Mouse (Mus musculus) liver (tissue): Measurements from ENCODE around the gene Rbms2.
"Not testable (repeated sequence)": the region's sequence is repeated elsewhere in the genome, so short reads cannot be mapped to it uniquely, and the experiment has no call there.

Experiments used
- DNase-seq: peaks from one replicate; pipeline ENCODE4 v3.0.0-alpha.2; 2020; ENCODE audit warnings: mixed read lengths

Rbms2 gene

GRCm38 (mm10) chr10:128179989-128180388 is at the start of gene Rbms2:
TSS of gene Rbms2 (minus strand) at chr10:128180297.
- peak; percentile 26 for DNase-seq

DNA sequence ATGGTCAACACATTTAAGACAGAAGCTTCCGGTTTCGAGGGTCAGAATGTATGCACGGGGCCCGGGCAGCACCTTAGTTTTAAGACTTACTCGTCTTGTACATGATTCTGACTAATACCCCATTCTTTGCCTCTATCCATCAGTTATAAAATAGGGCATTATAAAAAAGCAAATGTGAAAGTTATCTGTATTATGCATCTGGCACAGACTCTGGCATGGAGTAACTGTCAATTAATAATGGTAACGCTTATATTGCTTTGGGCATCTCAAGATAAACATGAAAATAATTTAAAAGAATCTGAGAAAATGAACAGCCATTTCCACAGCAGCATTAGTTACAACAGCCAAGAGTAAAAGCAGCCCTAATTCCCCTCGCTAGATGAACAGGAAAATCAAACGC is 47.9 kb upstream of the Rbms2 start:
- no peak for DNase-seq

GRCm38 (mm10) chr10:128227592-128227991 is 47.5 kb upstream of the Rbms2 start:
- DNase-seq = no peak

- no peak for DNase-seq
Observed at GRCm38 (mm10) chr10:128225538-128225937, 45.4 kb upstream of the Rbms2 start, which contains the start of gene Mip. TSS of gene Mip (plus strand) at chr10:128225838.

DNA sequence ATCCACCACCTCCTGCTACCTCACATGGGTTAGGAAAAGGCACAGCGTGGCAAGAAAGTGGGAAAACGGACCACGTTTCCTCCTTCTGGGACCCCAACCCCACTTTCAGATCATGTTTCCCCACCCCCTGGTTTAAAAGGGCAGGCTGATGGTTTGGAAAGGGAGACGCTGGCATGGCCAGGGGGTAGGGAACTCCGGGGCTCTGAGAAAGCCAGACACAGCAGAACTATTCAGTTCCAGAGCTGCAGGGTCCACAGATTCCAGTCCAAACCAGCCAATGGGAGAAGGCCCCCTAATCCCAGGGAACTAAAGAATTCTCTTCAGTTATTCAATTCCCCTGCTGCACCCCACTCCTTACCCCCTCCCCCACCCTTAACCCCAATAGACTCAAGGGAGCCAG is 45.0 kb upstream of the Rbms2 start:
- DNase-seq = no peak

- no peak for DNase-seq
Observed at GRCm38 (mm10) chr10:128221533-128222286, 41.6 kb upstream of the Rbms2 start.

DNA sequence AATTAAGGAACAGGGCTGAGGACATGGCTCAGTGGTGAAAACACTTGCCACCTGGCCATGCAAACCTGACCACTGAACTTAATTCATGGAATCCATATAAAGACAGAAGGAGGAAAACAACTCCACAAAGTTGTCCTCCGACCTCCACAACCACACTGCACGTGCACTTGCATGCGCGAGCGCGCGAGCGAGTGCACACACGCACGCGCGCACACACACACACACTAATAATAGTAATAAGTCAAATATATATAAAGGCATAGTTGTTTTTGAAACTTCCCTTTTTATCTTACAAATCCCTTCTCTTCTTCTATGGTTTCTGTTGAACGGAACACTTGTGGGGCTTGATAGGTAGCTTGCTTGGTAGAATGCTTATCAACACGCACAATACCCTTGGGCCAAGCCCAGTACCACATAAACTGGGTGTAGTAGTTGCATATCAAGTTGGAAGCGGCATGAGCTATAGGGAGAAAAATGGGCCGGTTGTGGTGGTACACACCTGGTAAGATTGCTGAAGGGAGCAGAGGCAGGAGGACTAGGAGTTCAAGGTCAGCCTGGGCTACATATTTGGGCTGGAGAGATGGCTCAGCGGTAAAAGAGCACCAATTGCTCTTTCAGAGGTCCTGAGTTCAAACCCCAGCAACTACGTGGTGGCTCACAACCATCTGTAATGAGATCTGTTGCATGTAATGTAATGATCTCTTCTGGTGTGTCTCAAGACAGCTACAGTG is 38.5 kb upstream of the Rbms2 start:
- DNase-seq = peak; percentile 54

DNA sequence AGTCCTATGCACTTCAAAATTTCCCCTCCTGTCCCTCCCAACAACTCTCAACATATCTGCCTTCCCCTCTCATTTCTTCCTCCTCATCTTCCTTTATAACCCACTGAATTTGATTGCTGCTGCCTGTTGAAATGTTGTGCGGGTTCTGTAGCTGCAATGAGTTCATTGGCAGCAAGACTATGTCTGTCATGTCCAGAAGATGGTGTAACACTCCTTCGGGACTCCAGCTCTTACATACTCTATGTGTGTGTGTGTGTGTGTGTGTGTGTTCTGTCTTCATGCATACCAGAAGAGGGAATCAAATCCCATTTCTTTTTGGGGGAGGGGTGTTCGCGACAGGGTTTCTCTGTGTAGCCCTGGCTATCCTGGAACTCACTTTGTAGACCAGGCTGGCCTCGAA is 34.9 kb upstream of the Rbms2 start:
- DNase-seq = no peak

DNA sequence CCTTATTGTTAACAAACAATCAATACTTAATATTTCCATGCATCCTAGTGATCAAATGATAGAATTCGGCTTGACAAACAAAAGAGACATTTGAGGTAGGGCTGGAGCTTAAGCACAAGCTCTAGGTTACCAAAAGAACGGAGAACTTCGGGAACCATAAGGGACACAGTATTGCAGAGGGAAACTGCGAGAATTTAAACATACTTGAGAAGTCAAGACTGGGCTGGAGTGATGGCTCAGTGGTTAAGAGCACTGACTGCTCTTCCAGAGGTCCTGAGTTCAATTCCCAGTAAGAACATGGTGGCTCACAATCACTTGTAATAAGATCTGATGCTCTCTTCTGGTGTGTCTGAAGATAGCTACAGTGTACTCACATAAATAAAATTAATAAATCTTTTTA is 34.0 kb upstream of the Rbms2 start:
- DNase-seq = not testable (repeated sequence)

DNA sequence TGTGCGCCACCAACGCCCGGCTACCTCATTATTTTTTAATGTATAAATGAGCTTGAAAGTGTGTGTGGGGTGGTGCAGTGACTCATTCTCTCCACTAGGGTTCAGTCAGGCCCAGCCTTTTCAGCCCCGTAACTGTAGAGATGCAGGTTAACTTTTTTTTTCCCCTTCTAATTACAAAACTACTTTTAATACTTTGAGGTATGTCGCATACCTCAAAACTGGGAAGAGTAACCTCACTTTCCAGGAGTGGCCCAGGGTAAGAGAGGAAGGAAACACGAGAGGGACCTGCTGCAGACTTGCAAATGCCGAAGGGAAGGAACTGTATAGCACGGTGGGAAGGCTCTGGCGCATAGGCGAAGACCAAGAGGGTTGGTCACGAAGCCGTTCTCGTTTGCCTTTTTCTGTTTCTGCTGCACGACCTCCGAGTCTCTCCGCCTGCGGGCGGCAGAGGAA is 32.8 kb upstream of the Rbms2 start:
- DNase-seq = peak; percentile 70

- DNase-seq = no peak
Observed at GRCm38 (mm10) chr10:128212148-128212547, 32.1 kb upstream of the Rbms2 start.

GRCm38 (mm10) chr10:128211390-128212108 is 31.5 kb upstream of the Rbms2 start, which contains the start of gene Spryd4:
TSS of gene Spryd4 (minus strand) at chr10:128211807.
- DNase-seq = peak; percentile 92

DNA sequence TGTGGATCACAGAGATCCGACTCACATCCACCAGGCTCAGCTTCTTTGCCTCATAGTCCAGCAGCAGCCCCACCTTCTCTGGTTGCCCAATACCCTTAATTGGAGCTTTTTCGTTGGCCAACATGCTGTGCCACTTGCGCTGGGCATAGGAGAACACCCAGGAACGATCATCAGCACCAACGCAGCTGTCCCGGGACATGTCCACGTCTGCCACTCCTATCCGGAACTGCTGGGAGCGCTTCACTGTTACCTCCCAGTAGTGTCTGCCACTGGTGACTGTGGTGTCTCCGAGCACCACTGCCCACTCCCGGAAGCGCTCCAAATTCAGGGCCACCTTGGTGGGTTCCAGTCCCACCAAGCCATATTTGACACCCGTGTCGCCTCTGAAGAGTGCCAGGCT is 30.9 kb upstream of the Rbms2 start:
- peak; percentile 18 for DNase-seq

DNA sequence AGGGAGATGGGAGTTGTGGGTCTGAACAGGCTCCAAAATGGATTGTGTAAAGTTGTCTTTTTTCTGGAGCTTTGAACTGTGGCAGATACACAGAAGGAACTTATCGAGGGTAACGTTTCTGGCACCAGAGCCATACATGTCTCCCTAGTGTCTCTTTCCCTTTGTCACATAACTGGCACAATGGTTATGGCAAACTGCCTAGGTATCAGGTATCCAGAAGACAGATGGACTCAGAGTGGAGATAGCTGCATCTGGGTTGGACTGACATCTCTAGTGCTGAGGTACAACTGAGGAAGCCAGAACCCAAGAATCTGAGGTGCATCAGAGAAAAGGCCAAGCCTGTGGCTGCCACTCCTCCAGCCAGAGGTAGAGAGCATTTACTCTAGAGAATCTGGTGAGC is 30.0 kb upstream of the Rbms2 start:
- no peak for DNase-seq

- no peak for DNase-seq
Observed at GRCm38 (mm10) chr10:128209311-128210009, 29.4 kb upstream of the Rbms2 start.

- no peak for DNase-seq
Observed at GRCm38 (mm10) chr10:128208326-128208725, 28.2 kb upstream of the Rbms2 start.

- no peak for DNase-seq
Observed at GRCm38 (mm10) chr10:128204941-128205340, 24.8 kb upstream of the Rbms2 start.

GRCm38 (mm10) chr10:128201856-128202255 is 21.8 kb upstream of the Rbms2 start:
- no peak for DNase-seq

DNA sequence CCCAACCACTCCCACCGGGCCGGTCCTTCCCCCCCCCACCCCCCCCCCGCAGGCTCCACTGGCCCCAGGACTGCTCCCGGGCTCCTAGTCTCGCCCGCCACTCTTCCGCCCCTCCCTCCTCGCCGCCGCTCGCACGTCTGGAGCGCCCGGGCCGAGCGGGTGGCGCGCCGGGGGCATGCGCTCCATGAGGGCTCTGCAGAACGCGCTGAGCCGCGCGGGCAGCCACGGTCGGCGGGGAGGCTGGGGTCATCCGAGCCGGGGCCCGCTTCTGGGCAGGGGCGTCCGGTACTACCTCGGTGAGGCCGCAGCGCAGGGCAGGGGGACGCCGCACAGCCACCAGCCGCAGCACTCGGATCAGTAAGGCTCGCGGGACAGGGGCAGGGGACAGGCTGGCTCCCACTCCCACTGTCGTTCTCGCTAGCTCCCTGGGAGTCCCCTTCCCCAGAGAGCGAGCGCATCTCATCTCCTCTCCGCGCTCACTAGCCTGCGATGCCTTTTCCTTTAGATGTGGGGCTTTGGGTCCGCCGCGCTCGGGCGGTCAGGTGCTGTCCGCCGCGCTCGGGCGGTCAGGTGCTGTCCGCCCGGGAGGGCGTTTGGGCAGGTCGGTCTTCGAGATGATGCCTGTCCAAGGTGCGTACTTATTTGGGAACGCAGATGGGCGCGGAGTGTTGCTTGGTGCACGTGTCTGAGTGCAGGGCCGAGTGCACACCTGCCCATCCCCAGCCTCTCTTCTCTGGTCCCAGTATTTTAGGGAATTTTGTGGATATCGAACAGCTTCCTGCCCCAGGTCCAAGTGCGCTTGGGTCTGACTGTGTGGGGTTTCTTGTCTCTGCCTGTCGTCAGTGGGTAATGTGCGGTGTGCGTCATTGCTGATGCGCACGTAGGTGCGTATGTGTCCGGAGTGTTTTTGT is 14.7 kb upstream of the Rbms2 start:
- no peak for DNase-seq

DNA sequence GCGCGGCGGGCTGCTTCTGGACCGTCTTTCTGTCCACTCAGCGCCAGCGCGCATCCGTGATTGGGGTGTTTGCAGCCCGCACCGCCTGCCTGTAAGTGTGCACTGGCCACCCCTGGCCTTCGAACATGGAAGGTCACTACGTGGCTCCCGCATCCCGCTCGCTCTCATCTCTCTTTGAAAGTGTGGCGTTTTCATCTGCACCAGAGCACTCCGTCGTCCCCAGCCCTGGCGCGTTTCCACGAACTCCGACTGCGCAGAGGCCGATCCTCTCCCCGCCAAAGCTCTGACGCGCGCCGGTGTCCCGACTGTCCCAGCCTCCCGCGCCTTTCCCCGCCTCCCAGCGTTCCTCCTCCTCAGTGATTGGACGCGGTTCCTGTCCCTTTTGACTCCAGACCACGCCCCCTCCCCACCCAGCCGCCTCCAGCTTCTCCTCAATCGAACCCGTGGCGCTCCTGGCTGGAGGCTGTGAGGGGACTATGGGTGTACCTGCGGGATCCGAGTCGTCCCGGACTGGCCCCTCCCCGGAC is 14.0 kb upstream of the Rbms2 start, which contains the start of gene Gls2:
Gene Gls2, plus strand, starts transcription at position 434 of the 527 bp plus-strand sequence.
- peak; percentile 98 for DNase-seq

DNA sequence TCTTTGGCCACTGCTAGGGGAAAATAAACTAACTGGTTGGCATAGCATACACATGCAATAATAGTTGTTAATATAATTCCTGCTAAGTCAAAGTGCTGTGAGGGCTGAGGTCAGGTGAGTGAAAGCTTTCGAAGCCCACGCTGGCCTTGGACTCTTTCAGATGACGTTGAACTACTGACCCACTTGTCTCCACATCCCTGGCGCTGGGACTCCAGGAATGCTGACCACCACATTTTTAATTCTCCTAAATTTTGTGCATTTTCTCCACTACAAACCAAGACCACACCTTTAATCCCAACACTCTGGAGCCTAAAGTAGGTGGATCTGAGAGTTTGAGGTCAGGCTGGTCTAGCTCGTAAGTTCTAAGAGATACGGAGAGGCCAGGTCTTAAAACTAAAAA is 13.0 kb upstream of the Rbms2 start:
- no peak for DNase-seq
